ENCODE assay signal across 8 mouse cellular contexts in genomic region chr8:11632406-11632805, GRCm38 (mm10). TPM values are rescaled to one million over a fixed set of nuclear protein-coding genes. Genes with fewer than 3 reads are reported as not detected.
DNase-seq lines count a peak whose midpoint lies in the region; ATAC-seq and TF ChIP-seq lines count a peak whose summit lies in the region.

No protein-coding gene starts in this region.

- no peaks in the 10 kb centered on the region for H3K4me1 ChIP-seq in intestine, postnatal 0 days (replicated peaks; ENCODE audit: control insufficient read depth, insufficient read depth, low read length)
- peaks cover 16% of the 10 kb centered on the region for H3K4me1 ChIP-seq in lung, embryonic 14.5 days (ENCODE audit: insufficient read depth)

- peak; percentile 55 for DNase-seq in retina, postnatal 1 day
- DNase-seq in retina, embryonic 14.5 days (ENCODE audit: low spot score) = no peak
- peak; percentile 58 for DNase-seq in gastrocnemius, postnatal 10 days
- peak; percentile 94 for DNase-seq in lung, embryonic 14.5 days
- peak; percentile 48 to 72 for DNase-seq in urinary bladder, postnatal 36 days (ENCODE audit: low spot score in 2 of 2)
- DNase-seq in layer of hippocampus, postnatal 36 days = no peak
- no peak for DNase-seq in cerebellum, adult 18-20 months

- WGBS in intestine, postnatal 0 days = 2% methylated on average over 2 of the region's 2 CpGs
- 4% methylated on average over 2 of the region's 2 CpGs for WGBS in lung, embryonic 14.5 days

- no peaks in the 10 kb centered on the region for H3K9me3 ChIP-seq in intestine, postnatal 0 days (ENCODE audit: control insufficient read depth)
- H3K9me3 ChIP-seq in lung, embryonic 14.5 days (ENCODE audit: low read depth, low read length) = no peaks in the 10 kb centered on the region

- H3K27me3 ChIP-seq in intestine, postnatal 0 days (replicated peaks; ENCODE audit: control insufficient read depth, insufficient read depth, low read length) = no peaks in the 10 kb centered on the region
- no peaks in the 10 kb centered on the region for H3K27me3 ChIP-seq in lung, embryonic 14.5 days (ENCODE audit: insufficient read depth, low read length)

- H3K27ac ChIP-seq in intestine, postnatal 0 days (ENCODE audit: low read depth, low read length) = peak overlapping the region; percentile 50
- H3K27ac ChIP-seq in lung, embryonic 14.5 days (ENCODE audit: low read depth) = peak overlapping the region; percentile 58; the same call in 1 of the 2 replicates

- no peak for ATAC-seq in intestine, postnatal 0 days
- ATAC-seq in lung, embryonic 14.5 days (ENCODE audit: insufficient read depth) = no peak

- peaks cover 16% of the 10 kb centered on the region for H3K36me3 ChIP-seq in intestine, postnatal 0 days (ENCODE audit: control insufficient read depth, insufficient read depth)
- H3K36me3 ChIP-seq in lung, embryonic 14.5 days (ENCODE audit: insufficient read depth) = peaks cover 43% of the 10 kb centered on the region

- no peak overlapping the region for H3K4me3 ChIP-seq in intestine, postnatal 0 days (ENCODE audit: low read depth, low read length)
- H3K4me3 ChIP-seq in lung, embryonic 14.5 days (ENCODE audit: low read depth, low read length) = peak overlapping the region; percentile 95; the same call in 1 of the 2 replicates

- peak overlapping the region; percentile 95 for H3K4me2 ChIP-seq in intestine, postnatal 0 days (replicated peaks; ENCODE audit: low read depth)
- H3K4me2 ChIP-seq in lung, embryonic 14.5 days = peak overlapping the region; percentile 68

- no peak overlapping the region for H3K9ac ChIP-seq in intestine, postnatal 0 days (ENCODE audit: low read depth, low read length)
- no peak overlapping the region for H3K9ac ChIP-seq in lung, embryonic 14.5 days

- no peak for TF ChIP-seq CTCF in intestine, postnatal 0 days (IDR thresholded peaks at IDR 0.05; ENCODE audit: low read depth)
- no peak for TF ChIP-seq CTCF in lung, embryonic 14.5 days (IDR thresholded peaks at IDR 0.05; ENCODE audit: low read depth)

RNA-seq across cellular contexts. Expression of gene Ankrd10, which starts 3.2 kb away (rescaled TPM):
- 10 to 100 TPM; 43.6 to 52.5 TPM for total RNA-seq in gastrocnemius, postnatal 10 days (2021)
- 24.2 and 25.5 TPM in 2 replicates for polyA plus RNA-seq in intestine, postnatal 0 days (2015; fragmentation: Nextera tagmentation; extraction: Ambion mirVana)
- polyA plus RNA-seq in lung, embryonic 14.5 days (2014; fragmentation: Nextera tagmentation; extraction: Ambion mirVana) = 91.5 and 98.2 TPM in 2 replicates
- 10 to 100 TPM; 64.3 to 77.6 TPM for total RNA-seq in layer of hippocampus, postnatal 36 days (2021)

Comparison
In these comparisons a context has a peak if more than half of its experiments do, and no peak if none do; other contexts are left out.
1. DNase-seq: peak in retina, postnatal 1 day (single experiment), gastrocnemius, postnatal 10 days (single experiment), lung, embryonic 14.5 days (single experiment) and urinary bladder, postnatal 36 days (2 of 2); none in retina, embryonic 14.5 days (single experiment), layer of hippocampus, postnatal 36 days (0 of 2) and cerebellum, adult 18-20 months (0 of 2).